Mouse (Mus musculus) forebrain, embryonic 14.5 days (tissue): ENCODE results near the gene Clp1. TPM values are rescaled to one million over a fixed set of nuclear protein-coding genes. Genes with fewer than 3 reads are reported as not detected.
A peak's percentile ranks its signal among the peaks of the same experiment; 100 is the strongest.

Experiments used
- ATAC-seq: fragments of 200-750 bp; cut with Nextera tagmentation; 2 replicates; pipeline ENCODE4 v1.8.0; 2017; ENCODE audit warnings: mild to moderate bottlenecking, moderate library complexity
- DNase-seq: peaks from one replicate; pipeline ENCODE4 v3.0.0-alpha.2; 2015; ENCODE audit warnings: low spot score
- H3K27ac ChIP-seq: fragments of 300-500 bp; sonication (generic); 2 replicates; pipeline ENCODE4 v1.5.1; 2014; ENCODE audit warnings: low read depth, mild to moderate bottlenecking, control low read depth, low read length, moderate library complexity
- H3K27me3 ChIP-seq: fragments of 300-500 bp; sonication (generic); replicated peaks from 2 replicates; pipeline ENCODE4 v1.6.1; 2014; ENCODE audit warnings: low read length, control low read depth, mixed read lengths; ENCODE audit not compliant: control insufficient read depth, insufficient read depth
- H3K36me3 ChIP-seq: fragments of 300-500 bp; sonication (generic); 2 replicates; pipeline ENCODE4 v1.6.1; 2014; ENCODE audit warnings: low read length, control low read depth; ENCODE audit not compliant: control insufficient read depth, insufficient read depth
- H3K4me1 ChIP-seq: fragments of 300-500 bp; sonication (generic); 2 replicates; pipeline ENCODE4 v1.6.1; 2014; ENCODE audit warnings: antibody characterized with exemption, low read length, control low read depth; ENCODE audit not compliant: control insufficient read depth, insufficient read depth
- H3K4me2 ChIP-seq: fragments of 300-500 bp; sonication (generic); 2 replicates; pipeline ENCODE4 v1.6.1; 2014; ENCODE audit warnings: mild to moderate bottlenecking, control low read depth, low read length
- H3K4me3 ChIP-seq: fragments of 300-500 bp; sonication (generic); 2 replicates; pipeline ENCODE4 v1.5.1; 2014; ENCODE audit warnings: low read depth, low read length, control low read depth
- H3K9ac ChIP-seq: fragments of 300-500 bp; sonication (generic); 2 replicates; pipeline ENCODE4 v1.6.1; 2014; ENCODE audit warnings: mild to moderate bottlenecking, low read length, control low read depth, moderate library complexity
- H3K9me3 ChIP-seq: fragments of 300-500 bp; sonication (generic); replicated peaks from 2 replicates; pipeline ENCODE4 v1.6.1; 2016; ENCODE audit warnings: low read length, control low read depth, mixed read lengths; ENCODE audit not compliant: control insufficient read depth
- WGBS: fragments of 180-500 bp; shearing (Covaris S2); extraction: QIAGEN DNeasy Blood & Tissue Kit; methylation state at CpG from one replicate; pipeline ENCODE4 v1.1.7; 2014; 5-methylcytosine and 5-hydroxymethylcytosine counted together
- polyA plus RNA-seq: library from polyadenylated mRNA; unstranded; fragments of >200 nt; fragmentation: Nextera tagmentation; extraction: Ambion mirVana; gene quantifications from 2 replicates; pipeline ENCODE4 v1.2.1, GENCODE M21; 2014

Gene Clp1
- 28.7 and 32.3 TPM in 2 replicates for polyA plus RNA-seq

DNA sequence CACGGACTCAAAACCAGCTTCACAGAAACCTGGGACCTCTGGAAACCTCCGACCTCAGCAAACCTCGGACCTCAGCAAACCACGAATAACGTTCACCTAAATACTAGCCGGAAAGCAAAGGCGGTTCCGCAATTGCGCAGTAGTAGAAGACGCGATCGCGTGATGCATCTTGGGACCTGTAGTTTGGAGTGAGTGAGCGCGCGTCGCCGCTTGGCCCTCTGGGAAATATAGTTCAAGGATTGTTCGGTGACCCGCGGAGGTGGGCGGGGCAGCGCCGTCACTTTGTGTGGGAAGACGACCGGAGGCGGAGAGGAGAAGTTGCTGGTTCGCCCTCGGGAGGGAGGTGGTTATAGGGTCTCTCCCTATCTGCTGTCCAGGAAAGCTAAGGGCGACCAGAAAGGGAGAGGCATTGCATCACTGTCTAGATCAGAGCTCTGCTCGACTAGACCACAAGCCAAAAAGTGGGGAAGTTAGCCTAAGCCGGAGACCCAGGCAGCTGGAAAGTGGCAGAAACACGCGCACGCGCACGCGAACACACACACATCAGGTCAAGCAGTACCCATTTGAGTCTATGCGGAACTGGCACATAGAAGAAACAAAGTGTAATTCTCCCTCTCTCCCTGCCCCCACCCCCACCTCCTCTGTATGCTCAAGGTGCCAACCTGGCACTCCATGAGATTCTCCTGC, at the start of gene Clp1:
Gene Clp1 (minus strand): TSS at position 179 of the 687 bp plus-strand sequence.
- under 1% methylated on average over 39 of the region's 39 CpGs for WGBS
- H3K9ac ChIP-seq, result peak within 1 kb of the TSS; percentile 72

DNA sequence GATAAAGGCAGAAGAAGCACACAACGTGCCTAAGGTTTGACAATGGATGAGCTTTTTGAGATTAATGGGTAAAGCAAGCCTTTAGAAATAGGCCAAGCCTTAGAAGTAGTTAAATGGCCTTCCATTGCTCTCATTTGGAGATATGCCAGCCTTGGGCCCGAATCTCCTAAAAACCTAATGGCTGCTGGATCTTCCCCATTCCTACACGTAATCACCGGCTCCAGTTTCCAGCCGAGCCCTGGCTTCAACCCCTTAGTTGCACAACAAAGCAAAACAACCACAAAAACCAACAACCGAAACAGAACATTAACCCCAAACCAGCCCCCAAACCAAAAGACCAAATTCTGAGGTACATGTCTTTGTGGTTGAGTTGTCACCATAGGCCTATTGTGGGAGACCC, 48.5 kb upstream of the Clp1 start:
- no peaks in the 10 kb centered on the region for H3K9me3 ChIP-seq
- no peak overlapping the region for H3K9ac ChIP-seq
- H3K36me3 ChIP-seq, result no peaks in the 10 kb centered on the region
- ATAC-seq (no peak), DNase-seq (no peak)
- WGBS, result 61% methylated on average over 6 of the region's 6 CpGs
- H3K27me3 ChIP-seq, result no peaks in the 10 kb centered on the region
- H3K4me3 ChIP-seq, result no peak overlapping the region
- no peak overlapping the region for H3K4me2 ChIP-seq
- no peak overlapping the region; the same call in 1 of the 2 replicates for H3K27ac ChIP-seq
- H3K4me1 ChIP-seq, result peaks cover 9% of the 10 kb centered on the region

More for the DNA sequence above, at the start of gene Clp1:
- peak within 1 kb of the TSS; percentile 93 for H3K4me2 ChIP-seq
- no peaks in the 10 kb centered on the region for H3K9me3 ChIP-seq
- H3K4me1 ChIP-seq, result peaks cover 8% of the 10 kb centered on the region
- peak within 1 kb of the TSS; percentile 61; the same call in 1 of the 2 replicates for H3K27ac ChIP-seq
- DNase-seq (peak; percentile 99), ATAC-seq (peak; percentile 97)
- H3K27me3 ChIP-seq, result no peaks in the 10 kb centered on the region
- H3K36me3 ChIP-seq, result peaks cover 29% of the 10 kb centered on the region
- peak within 1 kb of the TSS; percentile 64 for H3K4me3 ChIP-seq

DNA sequence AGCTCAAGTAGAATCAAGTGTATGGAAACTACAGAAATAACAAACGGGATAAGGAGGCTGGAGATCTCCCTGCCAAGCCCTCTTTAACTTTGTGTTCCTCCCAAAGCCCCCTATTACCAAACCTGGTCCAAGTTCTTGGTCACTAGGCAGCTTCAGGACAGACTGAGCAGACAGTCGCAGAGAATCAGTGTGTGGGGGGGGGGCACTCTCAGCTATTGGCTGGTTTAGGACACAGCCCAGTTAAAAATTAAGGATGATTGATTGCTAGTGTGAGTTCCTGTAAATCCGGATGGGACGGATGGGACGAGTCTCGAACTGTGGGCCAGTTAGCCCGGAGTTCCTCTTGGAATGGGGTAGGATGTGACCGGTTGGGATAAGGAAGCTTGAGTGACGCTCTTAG, 48.1 kb upstream of the Clp1 start, which contains the start of gene Serping1:
Gene Serping1 (minus strand): TSS at position 204 of the 400 bp plus-strand sequence.
- peak; percentile 60 for ATAC-seq
- Histone ChIP-seq H3K9ac (peak within 1 kb of the TSS; percentile 58), H3K4me2 (peak within 1 kb of the TSS; percentile 51), H3K9me3 (no peaks in the 10 kb centered on the region), H3K4me1 (peaks cover 9% of the 10 kb centered on the region), H3K27me3 (no peaks in the 10 kb centered on the region), H3K27ac (peak within 1 kb of the TSS; percentile 74), H3K36me3 (no peaks in the 10 kb centered on the region), H3K4me3 (peak within 1 kb of the TSS; percentile 21)
- 62% methylated on average over 9 of the region's 9 CpGs for WGBS
- DNase-seq, result no peak

GRCm38 (mm10) chr2:84774751-84775150, 47.6 kb upstream of the Clp1 start:
- DNase-seq, result peak; percentile 81
- Histone ChIP-seq H3K9ac (peak overlapping the region; percentile 58), H3K27ac (peak overlapping the region; percentile 74), H3K4me3 (peak overlapping the region; percentile 21), H3K4me2 (peak overlapping the region; percentile 51), H3K27me3 (no peaks in the 10 kb centered on the region), H3K4me1 (peaks cover 9% of the 10 kb centered on the region), H3K9me3 (no peaks in the 10 kb centered on the region), H3K36me3 (no peaks in the 10 kb centered on the region)
- ATAC-seq, result peak; percentile 91
- WGBS, result 1% methylated on average over 14 of the region's 15 CpGs

GRCm38 (mm10) chr2:84773195-84773594, 46.0 kb upstream of the Clp1 start:
- WGBS, result 82% methylated on average over 5 of the region's 5 CpGs
- no peak overlapping the region for H3K4me2 ChIP-seq
- H3K4me3 ChIP-seq, result no peak overlapping the region
- DNase-seq, result no peak
- ATAC-seq, result no peak
- peaks cover 9% of the 10 kb centered on the region for H3K4me1 ChIP-seq
- no peak overlapping the region for H3K9ac ChIP-seq
- no peak overlapping the region for H3K27ac ChIP-seq
- no peaks in the 10 kb centered on the region for H3K9me3 ChIP-seq
- H3K36me3 ChIP-seq, result no peaks in the 10 kb centered on the region
- no peaks in the 10 kb centered on the region for H3K27me3 ChIP-seq

DNA sequence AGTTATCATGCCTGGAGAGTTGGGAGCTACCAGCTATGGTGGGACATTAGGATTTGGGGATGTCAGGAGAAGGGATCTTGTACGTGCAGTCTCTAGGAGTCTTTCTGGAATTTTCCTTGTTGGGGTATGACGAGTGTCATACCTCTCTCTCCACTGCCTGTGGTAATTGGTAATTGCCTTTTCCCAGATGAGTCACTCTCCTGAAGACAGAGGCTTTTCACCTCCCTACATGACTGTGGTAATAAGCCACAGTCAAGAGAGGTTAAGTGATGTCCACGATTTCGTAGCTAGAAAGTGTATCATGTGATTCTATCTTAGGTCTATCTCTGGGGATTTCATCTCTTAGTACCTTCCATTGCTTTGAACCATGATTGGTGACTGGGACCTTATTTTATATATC, 45.3 kb upstream of the Clp1 start:
- 95% methylated on average over 4 of the region's 4 CpGs for WGBS
- Histone ChIP-seq H3K4me2 (no peak overlapping the region), H3K9me3 (no peaks in the 10 kb centered on the region), H3K9ac (no peak overlapping the region), H3K4me3 (no peak overlapping the region), H3K27me3 (no peaks in the 10 kb centered on the region), H3K36me3 (no peaks in the 10 kb centered on the region), H3K4me1 (peaks cover 9% of the 10 kb centered on the region), H3K27ac (no peak overlapping the region)
- ATAC-seq (no peak), DNase-seq (no peak)

- 77% methylated on average over 6 of the region's 6 CpGs for WGBS
- Histone ChIP-seq H3K4me3 (no peak overlapping the region), H3K27ac (no peak overlapping the region), H3K9ac (no peak overlapping the region), H3K9me3 (no peaks in the 10 kb centered on the region), H3K4me1 (peaks cover 9% of the 10 kb centered on the region), H3K36me3 (no peaks in the 10 kb centered on the region), H3K4me2 (no peak overlapping the region), H3K27me3 (no peaks in the 10 kb centered on the region)
- ATAC-seq (no peak), DNase-seq (no peak)
Observed at GRCm38 (mm10) chr2:84770501-84770900, 43.4 kb upstream of the Clp1 start.

GRCm38 (mm10) chr2:84762818-84763217, 35.7 kb upstream of the Clp1 start:
- no peak for ATAC-seq
- Histone ChIP-seq H3K27me3 (no peaks in the 10 kb centered on the region), H3K4me2 (no peak overlapping the region), H3K4me1 (no peaks in the 10 kb centered on the region), H3K9me3 (no peaks in the 10 kb centered on the region), H3K27ac (no peak overlapping the region), H3K36me3 (no peaks in the 10 kb centered on the region), H3K9ac (no peak overlapping the region), H3K4me3 (no peak overlapping the region)
- WGBS, result 55% methylated on average over 1 of the region's 1 CpGs
- no peak for DNase-seq

- Histone ChIP-seq H3K9ac (no peak overlapping the region), H3K36me3 (no peaks in the 10 kb centered on the region), H3K4me1 (no peaks in the 10 kb centered on the region), H3K4me3 (no peak overlapping the region), H3K4me2 (no peak overlapping the region), H3K27ac (no peak overlapping the region), H3K9me3 (no peaks in the 10 kb centered on the region), H3K27me3 (no peaks in the 10 kb centered on the region)
- WGBS, result 24% methylated on average over 4 of the region's 4 CpGs
- DNase-seq, result no peak
- no peak for ATAC-seq
Observed at GRCm38 (mm10) chr2:84762295-84762694, 35.1 kb upstream of the Clp1 start.
